Mouse (Mus musculus) forebrain, embryonic 16.5 days (tissue): ENCODE data around the gene Ogfod3. TPM values are rescaled to one million over a fixed set of nuclear protein-coding genes. Genes with fewer than 3 reads are reported as not detected.
A peak's percentile ranks its signal among the peaks of the same experiment; 100 is the strongest.

Experiments used
- ATAC-seq: fragments of 200-750 bp; cut with Nextera tagmentation; 2 replicates; pipeline ENCODE4 v1.8.0; 2017; ENCODE audit warnings: mild to moderate bottlenecking, moderate library complexity
- H3K27ac ChIP-seq: fragments of 300-500 bp; sonication (generic); 2 replicates; pipeline ENCODE4 v1.5.1; 2014; ENCODE audit warnings: low read length, control low read depth
- H3K27me3 ChIP-seq: fragments of 300-500 bp; sonication (generic); replicated peaks from 2 replicates; pipeline ENCODE4 v1.6.1; 2014; ENCODE audit warnings: low read length; ENCODE audit not compliant: control insufficient read depth, insufficient read depth
- H3K36me3 ChIP-seq: fragments of 300-500 bp; sonication (generic); 2 replicates; pipeline ENCODE4 v1.6.1; 2014; ENCODE audit not compliant: control insufficient read depth, insufficient read depth
- H3K4me1 ChIP-seq: fragments of 300-500 bp; sonication (generic); replicated peaks from 2 replicates; pipeline ENCODE4 v1.6.1; 2014; ENCODE audit warnings: low read length; ENCODE audit not compliant: control insufficient read depth, insufficient read depth
- H3K4me2 ChIP-seq: fragments of 300-500 bp; sonication (generic); 2 replicates; pipeline ENCODE4 v1.6.1; 2014; ENCODE audit warnings: mild to moderate bottlenecking, low read length, control low read depth
- H3K4me3 ChIP-seq: fragments of 300-500 bp; sonication (generic); replicated peaks from 2 replicates; pipeline ENCODE4 v1.5.1; 2014; ENCODE audit warnings: mild to moderate bottlenecking, low read length, control low read depth
- H3K9ac ChIP-seq: fragments of 300-500 bp; sonication (generic); replicated peaks from 2 replicates; pipeline ENCODE4 v1.6.1; 2014; ENCODE audit warnings: low read depth, low read length, control low read depth
- H3K9me3 ChIP-seq: fragments of 300-500 bp; sonication (generic); 2 replicates; pipeline ENCODE4 v1.6.1; 2016; ENCODE audit warnings: low read length; ENCODE audit not compliant: control insufficient read depth
- WGBS: fragments of 180-500 bp; shearing (Covaris S2); extraction: QIAGEN DNeasy Blood & Tissue Kit; methylation state at CpG from one replicate; pipeline ENCODE4 v1.1.7; 2014; 5-methylcytosine and 5-hydroxymethylcytosine counted together
- polyA plus RNA-seq: library from polyadenylated mRNA; unstranded; fragments of >200 nt; fragmentation: Nextera tagmentation; extraction: Ambion mirVana; gene quantifications from 2 replicates; pipeline ENCODE4 v1.2.1, GENCODE M21; 2015

Ogfod3 gene
- polyA plus RNA-seq, 1 experiment from 2014 or later, result 15.3 TPM

DNA sequence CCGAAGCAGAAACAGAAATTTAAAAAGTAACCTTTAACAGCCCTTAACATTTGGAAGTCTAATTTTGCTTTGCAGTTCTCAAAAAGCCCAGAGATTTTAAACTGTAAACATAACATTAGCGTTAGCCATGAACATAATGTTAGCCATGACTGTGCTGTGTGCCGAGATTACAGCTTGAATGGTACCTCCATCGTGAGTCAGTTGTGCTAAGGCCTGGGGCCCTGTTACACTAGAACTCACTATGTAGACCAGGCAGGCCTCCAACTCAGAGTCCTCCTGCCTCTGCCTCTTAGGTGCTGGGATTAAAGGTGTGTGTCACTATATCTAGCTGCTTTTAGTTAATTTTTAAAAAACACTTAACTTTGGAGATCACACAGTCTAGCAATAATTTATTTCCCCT is 26.7 kb upstream of the Ogfod3 start:
- Histone ChIP-seq H3K36me3 (0 out of 2 replicates have a peak, but pooled peaks cover 4% of the 10 kb centered on the region), H3K4me2 (no peak overlapping the region), H3K9ac (no peak overlapping the region), H3K4me3 (no peak overlapping the region), H3K4me1 (peaks cover 22% of the 10 kb centered on the region), H3K9me3 (no peaks in the 10 kb centered on the region), H3K27ac (no peak overlapping the region), H3K27me3 (no peaks in the 10 kb centered on the region)
- WGBS, result 81% methylated on average over 4 of the region's 4 CpGs
- ATAC-seq, result no peak

DNA sequence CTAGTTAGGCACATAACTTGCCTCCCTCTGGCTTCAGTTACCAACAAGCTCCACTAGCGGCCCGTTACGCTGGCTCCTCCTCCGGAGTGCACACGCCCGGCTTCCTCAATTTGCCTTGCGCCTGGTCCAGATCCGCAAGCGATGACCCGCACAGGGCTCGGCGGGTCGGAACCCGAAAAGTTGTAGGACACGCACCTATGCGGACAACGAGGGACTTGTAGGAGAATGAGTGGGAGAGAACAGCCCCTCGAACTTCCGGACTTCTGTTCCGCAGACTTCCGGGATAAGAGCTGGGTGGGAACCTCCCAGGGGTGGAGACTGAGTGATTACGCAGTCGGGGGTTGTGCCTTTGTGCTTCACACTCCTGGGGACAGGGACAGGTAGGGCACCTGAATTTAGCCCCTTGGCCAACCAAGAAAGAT is 24.5 kb upstream of the Ogfod3 start, which contains the start of gene Cybc1:
Gene Cybc1, minus strand, starts transcription at position 305 of the 422 bp plus-strand sequence.
- Histone ChIP-seq H3K4me2 (peak within 1 kb of the TSS; percentile 67), H3K4me3 (peak within 1 kb of the TSS; percentile 84), H3K27ac (peak within 1 kb of the TSS; percentile 52), H3K27me3 (no peaks in the 10 kb centered on the region), H3K9ac (peak within 1 kb of the TSS; percentile 72), H3K9me3 (no peaks in the 10 kb centered on the region), H3K36me3 (peaks cover 9% of the 10 kb centered on the region; the same call in 1 of the 2 replicates), H3K4me1 (peaks cover 20% of the 10 kb centered on the region)
- ATAC-seq, result peak; percentile 96
- under 1% methylated on average over 23 of the region's 23 CpGs for WGBS

DNA sequence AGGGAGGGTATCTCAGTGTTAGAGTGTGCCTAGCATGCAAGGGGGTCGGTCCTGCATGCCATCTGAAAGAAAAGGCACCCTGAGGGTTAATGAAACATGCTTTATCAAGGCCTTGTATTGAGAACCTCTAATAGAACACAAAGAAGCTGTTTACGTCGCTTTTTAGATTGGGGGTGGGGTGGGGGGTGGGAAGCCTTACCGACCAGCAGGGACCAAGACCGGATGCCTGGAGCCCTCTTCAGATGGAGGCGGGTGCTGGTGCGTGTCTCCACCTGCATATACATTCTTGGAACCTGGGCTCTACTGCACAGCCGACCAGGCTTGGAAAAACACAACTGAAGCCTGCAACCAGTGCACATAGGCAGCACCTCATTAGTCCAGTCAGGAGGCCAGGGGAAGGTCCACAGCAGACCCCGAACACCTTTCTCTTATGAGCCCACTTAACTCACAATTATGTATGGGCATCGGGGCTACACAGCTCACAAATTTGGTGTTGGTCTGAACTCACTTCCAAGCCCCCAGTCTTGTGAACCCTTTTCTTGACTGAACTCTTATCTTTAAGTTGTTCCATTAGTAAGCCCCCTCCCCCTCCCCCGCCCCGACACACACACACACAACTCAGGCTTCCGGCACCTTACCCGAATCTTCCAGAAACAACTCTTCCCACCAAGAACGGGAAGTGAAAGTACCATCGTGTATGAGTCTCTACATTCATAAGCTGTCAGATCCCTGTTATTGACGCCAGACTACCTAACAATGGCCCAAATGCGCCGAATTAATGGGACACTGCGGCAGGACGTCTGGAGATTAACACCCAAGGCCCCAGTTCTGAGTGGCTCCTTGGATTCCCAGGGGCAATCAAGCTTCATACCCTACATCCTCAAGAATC is 23.9 kb upstream of the Ogfod3 start:
- Histone ChIP-seq H3K9me3 (no peaks in the 10 kb centered on the region), H3K27ac (peak overlapping the region; percentile 52), H3K27me3 (no peaks in the 10 kb centered on the region), H3K36me3 (peaks cover 15% of the 10 kb centered on the region), H3K4me2 (peak overlapping the region; percentile 67), H3K9ac (peak overlapping the region; percentile 72), H3K4me3 (peak overlapping the region; percentile 84), H3K4me1 (peaks cover 20% of the 10 kb centered on the region)
- 0 out of 2 replicates have a peak, but pooled peaks have one; percentile 2 for ATAC-seq
- 18% methylated on average over 21 of the region's 21 CpGs for WGBS

DNA sequence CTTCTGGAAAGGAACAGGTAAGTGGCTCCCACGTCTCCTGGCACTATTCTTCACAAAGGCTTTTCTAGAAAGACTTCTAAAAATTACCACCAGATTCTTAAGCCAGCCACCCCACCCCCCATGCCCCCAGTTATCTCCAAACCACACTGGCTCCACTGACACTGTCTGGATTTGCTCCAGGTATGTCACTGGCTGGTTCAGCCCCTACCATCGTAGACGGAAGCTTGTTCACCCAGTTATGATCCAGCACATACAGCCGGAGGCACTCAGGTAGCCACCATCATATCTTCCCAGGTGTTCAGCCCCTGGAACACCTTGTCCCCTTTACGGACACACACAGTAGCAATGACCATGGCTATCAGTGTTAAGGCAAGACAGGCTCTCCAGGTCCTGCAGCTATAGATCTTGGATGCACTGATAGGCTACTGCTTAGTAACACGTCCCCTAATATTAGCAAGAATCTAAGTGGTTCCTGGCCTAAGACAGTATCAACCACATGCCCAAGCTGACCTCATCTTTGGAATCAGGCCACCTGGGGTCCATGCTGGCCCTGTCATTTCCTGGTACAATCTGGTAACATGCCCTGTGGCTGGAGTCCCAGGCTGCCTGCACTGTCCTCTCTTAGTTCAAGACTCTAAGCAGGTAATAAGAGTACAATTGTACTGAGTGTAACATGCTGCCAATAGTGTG is 17.0 kb upstream of the Ogfod3 start:
- Histone ChIP-seq H3K27me3 (no peaks in the 10 kb centered on the region), H3K36me3 (peaks cover 31% of the 10 kb centered on the region), H3K9ac (no peak overlapping the region), H3K4me3 (no peak overlapping the region), H3K4me1 (no peaks in the 10 kb centered on the region), H3K9me3 (no peaks in the 10 kb centered on the region), H3K27ac (no peak overlapping the region), H3K4me2 (no peak overlapping the region)
- WGBS, result 91% methylated on average over 6 of the region's 6 CpGs
- ATAC-seq, result no peak

DNA sequence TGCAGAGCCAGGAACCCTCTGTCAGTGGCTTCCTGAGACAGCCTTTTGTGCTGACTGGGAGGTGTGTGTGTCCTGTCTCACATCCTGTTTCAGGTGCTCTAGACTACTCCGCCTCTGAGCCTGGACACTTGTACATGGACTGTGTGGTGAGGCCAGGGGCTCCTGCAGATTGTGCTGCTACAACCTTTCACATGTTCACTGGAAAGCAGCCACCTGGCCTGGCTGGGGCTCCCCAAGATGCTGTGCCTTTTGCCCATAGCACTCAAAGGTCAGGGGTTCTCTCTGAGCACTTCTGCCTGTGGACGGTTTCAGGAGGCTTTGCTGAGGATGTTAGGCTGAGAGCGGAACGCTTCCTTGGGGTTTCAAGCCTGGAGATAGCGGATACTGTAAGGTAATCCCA is 16.3 kb upstream of the Ogfod3 start:
- no peaks in the 10 kb centered on the region for H3K4me1 ChIP-seq
- H3K9me3 ChIP-seq, result no peaks in the 10 kb centered on the region
- peaks cover 31% of the 10 kb centered on the region for H3K36me3 ChIP-seq
- 93% methylated on average over 5 of the region's 5 CpGs for WGBS
- H3K9ac ChIP-seq, result no peak overlapping the region
- no peak overlapping the region for H3K4me2 ChIP-seq
- H3K4me3 ChIP-seq, result no peak overlapping the region
- no peaks in the 10 kb centered on the region for H3K27me3 ChIP-seq
- no peak overlapping the region for H3K27ac ChIP-seq
- ATAC-seq, result no peak

DNA sequence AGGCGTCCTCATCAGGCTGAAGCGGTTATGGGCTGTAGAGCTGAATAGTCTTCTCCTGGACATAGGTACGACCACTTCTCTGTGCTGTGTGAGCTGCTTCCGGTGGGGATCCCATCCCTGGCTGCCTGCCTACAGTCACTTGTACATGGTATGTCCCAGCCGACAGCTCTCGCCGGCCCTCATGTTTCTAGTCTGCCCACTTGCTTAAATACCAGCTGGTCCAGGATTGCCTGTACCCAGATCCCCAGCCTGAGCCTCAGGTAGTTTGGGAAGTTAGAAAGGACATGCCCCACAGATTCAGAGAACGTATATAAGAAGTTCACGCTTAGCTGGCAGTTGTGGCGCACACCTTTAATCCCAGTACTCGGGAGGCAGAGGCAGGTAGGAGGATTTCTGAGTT is 15.3 kb upstream of the Ogfod3 start:
- H3K36me3 ChIP-seq, result peaks cover 31% of the 10 kb centered on the region
- no peak for ATAC-seq

DNA sequence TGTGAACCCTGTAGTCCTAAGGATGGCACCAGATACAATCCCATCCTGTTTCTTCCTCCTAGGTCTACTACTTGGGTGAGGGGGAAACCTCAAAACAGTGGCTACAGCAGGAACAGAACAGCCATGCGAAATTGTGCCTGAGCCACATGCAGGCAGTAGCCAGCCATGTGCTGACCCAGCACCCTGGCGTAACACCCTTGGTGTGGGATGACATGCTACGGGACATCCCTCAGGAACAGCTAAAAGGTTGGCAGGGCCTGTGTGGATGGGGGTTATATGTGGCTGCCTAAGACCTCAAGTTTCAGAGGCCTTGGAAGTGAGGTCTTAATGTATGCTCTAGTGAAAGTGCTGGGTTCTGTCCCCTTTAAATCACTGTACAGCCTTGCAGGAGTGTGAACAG is 12.3 kb upstream of the Ogfod3 start:
- no peaks in the 10 kb centered on the region for H3K9me3 ChIP-seq
- H3K4me3 ChIP-seq, result no peak overlapping the region
- no peaks in the 10 kb centered on the region for H3K27me3 ChIP-seq
- no peak overlapping the region for H3K4me2 ChIP-seq
- H3K9ac ChIP-seq, result no peak overlapping the region
- no peak for ATAC-seq
- 97% methylated on average over 3 of the region's 3 CpGs for WGBS
- no peaks in the 10 kb centered on the region for H3K4me1 ChIP-seq
- H3K27ac ChIP-seq, result no peak overlapping the region
- peaks cover 14% of the 10 kb centered on the region for H3K36me3 ChIP-seq

More for the DNA sequence above, 15.3 kb upstream of the Ogfod3 start:
- Histone ChIP-seq H3K4me3 (no peak overlapping the region), H3K9me3 (no peaks in the 10 kb centered on the region), H3K9ac (no peak overlapping the region), H3K4me2 (no peak overlapping the region), H3K4me1 (no peaks in the 10 kb centered on the region), H3K27ac (no peak overlapping the region), H3K27me3 (no peaks in the 10 kb centered on the region)
- 90% methylated on average over 11 of the region's 11 CpGs for WGBS

DNA sequence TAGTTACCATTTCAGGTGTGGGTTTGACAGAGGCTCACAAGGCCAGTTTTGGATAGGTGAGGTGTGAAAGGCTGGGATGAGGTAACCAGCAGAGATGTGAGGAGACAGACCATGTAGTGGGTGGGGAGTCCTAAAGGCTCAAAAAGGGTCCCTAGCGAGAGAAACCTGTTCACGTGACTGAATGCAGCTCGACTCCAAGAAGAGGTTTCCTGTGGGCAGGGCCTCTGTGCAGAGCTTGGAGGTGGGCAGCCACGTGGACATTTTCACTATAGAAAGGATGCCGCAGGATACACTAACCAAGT is 701 bp downstream of the Ogfod3 start:
- no peak for ATAC-seq
- H3K27me3 ChIP-seq, result no peaks in the 10 kb centered on the region
- H3K4me2 ChIP-seq, result peak overlapping the region; percentile 59
- peak overlapping the region; percentile 77 for H3K4me3 ChIP-seq
- peaks cover 3% of the 10 kb centered on the region; the same call in 1 of the 2 replicates for H3K36me3 ChIP-seq
- H3K4me1 ChIP-seq, result peaks cover 12% of the 10 kb centered on the region
- WGBS, result 0% methylated on average over 5 of the region's 5 CpGs
- H3K9ac ChIP-seq, result peak overlapping the region; percentile 81
- H3K9me3 ChIP-seq, result no peaks in the 10 kb centered on the region
- H3K27ac ChIP-seq, result peak overlapping the region; percentile 37

DNA sequence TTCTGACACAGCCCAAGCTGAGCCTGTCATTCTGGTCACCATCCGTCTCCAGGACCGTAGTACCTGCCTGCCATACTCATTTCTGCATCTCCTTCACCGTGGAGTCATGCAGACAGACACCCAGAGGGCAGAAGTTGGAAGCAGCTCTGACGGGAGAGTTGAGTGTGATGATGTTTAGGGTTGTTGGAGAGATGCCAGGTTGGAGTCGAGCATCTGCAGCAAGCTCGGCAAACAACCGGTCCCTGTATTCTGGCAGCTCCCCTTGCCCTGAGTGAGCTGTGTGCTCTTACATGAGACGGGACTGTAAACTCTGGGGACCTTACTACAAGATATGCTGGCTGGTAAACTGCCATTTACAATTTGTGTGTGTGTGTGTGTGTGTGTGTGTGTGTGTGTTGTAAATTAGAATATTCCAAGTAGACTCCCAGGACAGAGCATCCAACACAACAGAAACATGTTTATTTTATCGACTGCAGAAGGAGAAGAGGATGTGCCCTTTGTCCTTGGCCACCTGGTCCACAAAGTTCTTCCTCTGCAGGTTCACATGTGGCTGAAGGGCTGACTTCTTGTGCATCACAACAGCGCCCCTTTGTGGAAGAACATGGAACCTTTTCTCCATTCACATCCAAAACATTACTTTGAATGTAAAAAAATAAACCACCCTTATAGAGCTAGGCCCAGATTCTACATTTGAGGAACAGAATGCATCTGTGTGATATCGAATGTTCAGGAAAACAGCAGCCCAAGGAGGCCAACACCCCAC is 2.9 kb downstream of the Ogfod3 start:
- H3K4me2 ChIP-seq, result no peak overlapping the region

More for the DNA sequence above, 2.9 kb downstream of the Ogfod3 start:
- H3K27ac ChIP-seq, result no peak overlapping the region
- H3K36me3 ChIP-seq, result no peaks in the 10 kb centered on the region
- 49% methylated on average over 11 of the region's 11 CpGs for WGBS
- no peaks in the 10 kb centered on the region for H3K27me3 ChIP-seq
- H3K4me1 ChIP-seq, result peaks cover 12% of the 10 kb centered on the region
- no peaks in the 10 kb centered on the region for H3K9me3 ChIP-seq
- H3K4me3 ChIP-seq, result no peak overlapping the region
- ATAC-seq, result no peak
- no peak overlapping the region for H3K9ac ChIP-seq
